Mouse (Mus musculus): ENCODE data around the gene Maged1. TPM values are rescaled to one million over a fixed set of nuclear protein-coding genes. Genes with fewer than 3 reads are reported as not detected.

The Maged1 gene
- polyA plus RNA-seq, 1 experiment, result 31.6 TPM

DNA sequence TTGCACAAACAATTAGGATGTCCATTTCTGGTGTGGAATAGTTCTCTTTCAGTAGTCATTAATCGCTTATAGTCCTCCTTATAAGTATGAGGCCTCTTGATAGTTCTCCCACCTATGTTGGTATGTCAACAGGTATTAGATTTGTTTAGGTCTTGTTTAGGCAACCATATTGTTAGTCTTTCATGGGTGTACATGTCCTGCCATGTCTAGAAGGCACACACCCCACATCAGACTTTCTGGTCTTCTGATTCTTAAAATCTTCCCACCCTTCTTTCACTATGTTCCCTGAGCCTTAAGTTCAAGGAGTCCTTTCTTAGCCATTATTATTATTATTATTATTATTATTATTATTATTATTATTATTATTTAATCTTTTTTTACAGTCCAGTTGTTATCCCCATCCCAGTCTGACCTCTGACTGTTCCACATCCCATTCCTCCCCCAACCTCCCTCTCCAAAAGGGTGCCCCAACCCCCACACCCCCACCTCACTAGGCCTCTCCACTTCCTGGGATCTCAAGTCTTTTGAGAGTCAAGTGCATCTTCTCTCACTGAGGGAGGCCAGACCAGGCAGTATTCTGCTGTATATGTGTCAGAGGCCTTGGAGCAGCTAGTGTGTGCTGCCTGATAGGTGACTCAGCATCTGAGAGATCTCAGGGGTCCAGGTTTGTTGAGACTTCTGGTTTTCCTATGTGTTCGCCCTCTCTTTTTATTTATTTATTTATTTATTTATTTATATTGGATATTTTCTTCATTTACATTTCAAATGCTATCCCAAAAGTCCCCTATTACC is 55.7 kb downstream of the Maged1 start:
- H3K27ac ChIP-seq (ENCODE audit: insufficient read depth, low read length), result no peak overlapping the region
- no peaks in the 10 kb centered on the region for H3K4me1 ChIP-seq (ENCODE audit: control insufficient read depth, insufficient read depth, insufficient read length)
- no peak for TF ChIP-seq POLR2A (IDR thresholded peaks at IDR 0.05; ENCODE audit: low read depth, low read length)
- no peak for TF ChIP-seq CTCF (IDR thresholded peaks at IDR 0.05; ENCODE audit: extremely low read depth, insufficient read depth, insufficient read length, insufficient replicate concordance)
- no peaks in the 10 kb centered on the region for H3K27me3 ChIP-seq (ENCODE audit: control insufficient read depth, insufficient read depth, low read length)
- no peaks in the 10 kb centered on the region for H3K36me3 ChIP-seq (ENCODE audit: control insufficient read depth, insufficient read depth, low read length)
- H3K4me3 ChIP-seq (ENCODE audit: extremely low read depth, insufficient read depth, insufficient read length), result no peak overlapping the region
- DNase-seq (ENCODE audit: low read depth in 1 of 2, low spot score in 2 of 2), result no peak
- WGBS, result 78% methylated on average over 2 of the region's 2 CpGs

Other genes starting within 250 kb of the Maged1 start
- gene Fam90a1b, start 175.4 kb downstream of the Maged1 start, polyA plus RNA-seq (2012; rRNA removed), result not detected in 2 replicates
- gene Apoo, start 175.0 kb downstream of the Maged1 start, polyA plus RNA-seq (2012; rRNA removed), result 0.56 and 0.79 TPM in 2 replicates
- gene Gspt2, start 93.9 kb upstream of the Maged1 start, polyA plus RNA-seq (2012; rRNA removed), result 0.89 and 1.4 TPM in 2 replicates
- gene Zxdb, start 182.4 kb upstream of the Maged1 start, polyA plus RNA-seq (2012; rRNA removed), result 2.9 and 3.7 TPM in 2 replicates

All from spleen, adult 2 months (tissue).